Mouse (Mus musculus) E14TG2a.4 (cell line): ENCODE measurements at regions not wholly inside any gene's neighbourhood (a gene's known extent, or its start where the extent isn't known, plus 50 kb on each side); places are given as distances from the start of the nearest gene placed in this dataset.

Experiments used
- CTCF ChIP-seq: conservative IDR thresholded peaks from 2 replicates; pipeline ENCODE4 v1.5.1; 2014; ENCODE audit warnings: low read length
- POU5F1 ChIP-seq: IDR thresholded peaks from 2 replicates; pipeline ENCODE4 v1.6.1; 2014; ENCODE audit warnings: low read length, borderline replicate concordance

DNA sequence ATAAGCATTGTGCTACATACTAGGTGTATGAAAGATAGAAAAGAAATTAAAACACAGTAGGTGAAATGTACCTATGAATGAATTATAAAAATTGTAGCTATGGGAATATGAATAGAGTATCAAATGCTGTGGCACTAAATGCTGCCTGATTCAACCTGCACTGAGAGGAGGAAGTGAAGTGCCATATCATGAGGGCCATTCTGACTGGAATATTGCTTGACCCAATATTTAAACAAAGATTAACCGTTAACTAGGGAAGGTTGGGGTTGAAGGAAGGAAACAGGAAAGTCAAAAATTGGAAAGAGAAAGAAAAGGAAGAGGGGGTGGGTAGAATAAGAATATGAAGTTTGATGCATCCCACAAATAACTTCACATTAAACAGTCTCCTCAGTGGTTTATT, 103.8 kb downstream of the Ccdc71l start:
- TF ChIP-seq CTCF (no peak), POU5F1 (no peak)
